Mouse (Mus musculus): ENCODE data around the gene Trim39.

Gene Trim39

GRCm38 (mm10) chr17:36271586-36272256 is at the start of gene Trim39:
Gene Trim39, minus strand, starts transcription at chr17:36272247.
- peak; percentile 93 for DNase-seq (ENCODE audit: low read depth, low spot score)

GRCm38 (mm10) chr17:36315689-36316253 is 43.7 kb upstream of the Trim39 start:
- no peak for DNase-seq (ENCODE audit: low read depth, low spot score)

GRCm38 (mm10) chr17:36315041-36315688 is 43.1 kb upstream of the Trim39 start:
- DNase-seq (ENCODE audit: low read depth, low spot score), result peak; percentile 83

- peak; percentile 52 for DNase-seq (ENCODE audit: low read depth, low spot score)
Observed at GRCm38 (mm10) chr17:36314511-36314910, 42.5 kb upstream of the Trim39 start.

GRCm38 (mm10) chr17:36309293-36309692 is 37.2 kb upstream of the Trim39 start:
- DNase-seq (ENCODE audit: low read depth, low spot score), result no peak

GRCm38 (mm10) chr17:36308855-36309254 is 36.8 kb upstream of the Trim39 start:
- peak; percentile 82 for DNase-seq (ENCODE audit: low read depth, low spot score)

GRCm38 (mm10) chr17:36286390-36286789 is 14.3 kb upstream of the Trim39 start, which contains the start of gene H2-M10.2:
Gene H2-M10.2, minus strand, starts transcription at chr17:36286490.
- DNase-seq (ENCODE audit: low read depth, low spot score), result no peak

- DNase-seq (ENCODE audit: low read depth, low spot score), result no peak
Observed at GRCm38 (mm10) chr17:36281521-36282245, 9.6 kb upstream of the Trim39 start.

GRCm38 (mm10) chr17:36274776-36275175 is 2.7 kb upstream of the Trim39 start:
- peak; percentile 44 for DNase-seq (ENCODE audit: low read depth, low spot score)

- DNase-seq (ENCODE audit: low read depth, low spot score), result peak; percentile 44
Observed at GRCm38 (mm10) chr17:36273796-36274195, 1.7 kb upstream of the Trim39 start.

GRCm38 (mm10) chr17:36272643-36273366 is 758 bp upstream of the Trim39 start:
- DNase-seq (ENCODE audit: low read depth, low spot score), result no peak

- DNase-seq (ENCODE audit: low read depth, low spot score), result peak; percentile 94
Observed at GRCm38 (mm10) chr17:36270956-36271585, 976 bp downstream of the Trim39 start.

GRCm38 (mm10) chr17:36265834-36266233 is 6.2 kb downstream of the Trim39 start:
- peak; percentile 81 for DNase-seq (ENCODE audit: low read depth, low spot score)

GRCm38 (mm10) chr17:36264273-36264925 is 7.6 kb downstream of the Trim39 start:
- no peak for DNase-seq (ENCODE audit: low read depth, low spot score)

GRCm38 (mm10) chr17:36261511-36262166 is 10.4 kb downstream of the Trim39 start:
- no peak for DNase-seq (ENCODE audit: low read depth, low spot score)

- no peak for DNase-seq (ENCODE audit: low read depth, low spot score)
Observed at GRCm38 (mm10) chr17:36257969-36258368, 14.1 kb downstream of the Trim39 start, which contains the start of gene Rpp21. Gene Rpp21, minus strand, starts transcription at chr17:36258069.

- DNase-seq (ENCODE audit: low read depth, low spot score), result peak; percentile 88
Observed at GRCm38 (mm10) chr17:36257241-36257947, 14.7 kb downstream of the Trim39 start.

- peak; percentile 15 for DNase-seq (ENCODE audit: low read depth, low spot score)
Observed at GRCm38 (mm10) chr17:36253087-36253600, 18.9 kb downstream of the Trim39 start.
